Mouse (Mus musculus) ZHBTc4 (cell line): ENCODE results near the gene Sgsm2.

Experiments
- DNase-seq: peaks from one replicate; pipeline ENCODE4 v3.0.0-alpha.2; 2011; ENCODE audit warnings: low read depth, low spot score

The Sgsm2 gene

DNA sequence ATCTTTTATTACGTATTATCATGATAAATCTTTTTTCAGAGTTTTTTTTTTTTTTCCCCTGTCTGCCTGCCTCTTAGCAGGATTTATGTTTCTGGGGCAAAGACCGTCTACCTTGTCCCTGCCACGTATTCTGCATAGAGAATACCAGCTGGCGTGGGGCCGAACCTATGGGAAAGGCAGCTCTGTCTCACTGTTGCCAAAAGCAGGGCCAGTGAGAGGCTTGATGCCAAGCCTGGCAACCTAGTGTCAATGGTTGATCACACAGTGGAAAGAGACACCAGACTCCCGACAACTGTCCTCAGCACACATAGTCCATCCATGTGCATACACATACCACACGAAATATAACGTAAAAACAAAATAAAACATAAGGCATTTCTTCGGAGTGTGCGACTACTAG, 13.8 kb downstream of the Sgsm2 start:
- no peak for DNase-seq

DNA sequence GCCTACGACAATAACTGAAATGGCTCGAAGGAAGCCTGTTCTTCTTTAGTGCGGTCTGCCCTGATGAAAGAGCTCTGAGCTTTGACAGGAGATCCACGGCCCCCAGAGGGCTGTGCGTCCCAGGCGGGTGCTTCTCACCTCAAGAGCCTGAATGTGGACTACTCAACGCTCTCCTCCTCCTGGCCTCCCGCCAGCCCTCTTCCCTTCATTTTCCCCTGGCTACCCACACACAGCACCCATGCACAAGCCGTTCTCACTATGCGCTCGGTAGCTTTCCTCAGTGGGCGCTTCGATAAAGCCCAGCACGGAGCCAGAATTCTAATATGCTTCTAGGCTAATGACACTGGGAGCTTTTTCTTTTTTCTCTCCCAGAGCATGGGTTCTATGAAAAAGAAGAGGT, 14.9 kb downstream of the Sgsm2 start:
- no peak for DNase-seq

GRCm38 (mm10) chr11:74880999-74881398, 15.9 kb downstream of the Sgsm2 start:
- no peak for DNase-seq

- peak; percentile 94 for DNase-seq
Measured at GRCm38 (mm10) chr11:74876801-74877200, 20.1 kb downstream of the Sgsm2 start.

DNA sequence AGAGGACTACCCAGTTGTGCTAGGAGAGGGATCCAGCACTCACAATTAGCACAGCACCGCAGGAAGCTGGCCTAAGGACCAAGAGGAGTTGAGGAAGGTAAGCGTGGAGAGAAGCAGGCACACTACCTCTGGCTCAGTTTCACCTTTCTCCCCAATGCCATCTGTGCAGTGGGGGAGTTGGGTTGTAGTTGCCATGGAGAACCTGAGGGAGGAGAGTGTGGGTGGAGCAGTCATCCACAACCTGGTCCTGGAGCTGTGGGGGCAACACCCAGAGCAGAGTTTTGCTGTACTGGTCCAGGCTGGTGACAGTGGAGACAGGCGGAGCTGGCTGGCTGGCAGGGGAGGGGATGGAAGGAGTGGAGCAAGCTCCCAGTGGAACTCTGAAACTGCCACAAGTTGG, 22.2 kb downstream of the Sgsm2 start:
- DNase-seq, result no peak

GRCm38 (mm10) chr11:74870991-74871622, 25.8 kb downstream of the Sgsm2 start:
- DNase-seq, result no peak

GRCm38 (mm10) chr11:74870544-74870943, 26.3 kb downstream of the Sgsm2 start:
- DNase-seq, result no peak

DNA sequence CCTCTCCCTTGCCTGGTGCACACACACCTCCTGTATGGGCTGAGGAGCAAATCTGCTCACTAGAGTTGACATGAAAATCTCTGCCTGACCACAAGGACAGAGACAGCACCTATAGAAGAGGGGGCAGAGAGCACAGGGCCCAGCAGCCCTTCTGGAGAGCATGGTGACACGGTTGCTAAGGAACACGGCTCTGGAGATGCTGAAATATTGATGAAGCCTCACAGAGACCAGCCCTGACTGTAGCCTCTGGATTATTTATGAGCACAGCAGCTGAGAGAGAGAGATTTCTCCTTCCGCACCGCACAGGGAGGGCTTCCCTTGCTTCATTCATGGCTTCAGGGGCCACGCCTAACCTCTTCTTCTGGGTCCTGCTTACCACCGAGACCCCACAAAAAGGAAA, 27.3 kb downstream of the Sgsm2 start:
- no peak for DNase-seq

- no peak for DNase-seq
Measured at GRCm38 (mm10) chr11:74868046-74868760, 28.7 kb downstream of the Sgsm2 start.

- no peak for DNase-seq
Measured at GRCm38 (mm10) chr11:74867181-74867580, 29.7 kb downstream of the Sgsm2 start.

DNA sequence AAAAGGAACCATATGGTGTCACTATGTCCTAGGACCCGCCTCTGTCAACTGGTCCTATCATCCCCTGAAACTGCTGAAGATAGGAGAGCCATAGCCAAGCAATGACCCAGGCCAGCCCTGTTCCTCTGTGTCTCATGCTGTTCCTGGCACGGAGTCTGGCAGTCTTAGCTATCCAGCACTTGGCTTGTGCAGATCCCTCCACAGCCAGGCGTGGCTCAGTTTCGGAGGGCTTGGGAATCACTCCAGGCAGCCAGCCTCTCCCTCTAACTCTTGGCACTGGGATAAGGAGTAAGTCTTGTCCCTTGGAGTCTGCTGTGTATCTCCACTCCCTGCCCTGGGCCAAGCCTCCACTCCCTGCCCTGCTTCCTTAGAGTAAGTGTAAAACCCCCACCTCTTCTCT, 30.2 kb downstream of the Sgsm2 start:
- DNase-seq, result no peak

- no peak for DNase-seq
Measured at GRCm38 (mm10) chr11:74865252-74865651, 31.6 kb downstream of the Sgsm2 start.

- no peak for DNase-seq
Measured at GRCm38 (mm10) chr11:74864421-74864820, 32.4 kb downstream of the Sgsm2 start.

- DNase-seq, result no peak
Measured at GRCm38 (mm10) chr11:74863471-74863870, 33.4 kb downstream of the Sgsm2 start.

DNA sequence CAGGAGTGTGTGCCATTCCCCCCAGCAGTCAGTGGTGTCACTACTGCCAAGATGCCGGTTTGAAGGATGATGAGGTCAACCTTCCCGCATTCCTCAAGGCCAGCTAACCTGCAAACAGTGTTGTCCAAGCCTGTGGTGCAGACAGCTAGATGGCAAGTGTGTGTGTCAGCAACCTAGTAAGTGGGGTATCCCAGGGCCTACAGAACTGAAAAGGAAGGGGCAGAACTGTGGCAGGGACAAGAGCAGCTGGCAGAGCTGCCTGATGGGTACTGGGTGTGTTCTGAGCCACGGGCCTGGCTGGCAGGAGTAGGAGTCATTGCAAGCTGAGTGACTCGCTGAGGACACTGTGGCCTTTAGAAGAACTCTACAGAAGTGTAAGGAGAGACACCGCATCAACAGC, 34.7 kb downstream of the Sgsm2 start:
- DNase-seq, result no peak

DNA sequence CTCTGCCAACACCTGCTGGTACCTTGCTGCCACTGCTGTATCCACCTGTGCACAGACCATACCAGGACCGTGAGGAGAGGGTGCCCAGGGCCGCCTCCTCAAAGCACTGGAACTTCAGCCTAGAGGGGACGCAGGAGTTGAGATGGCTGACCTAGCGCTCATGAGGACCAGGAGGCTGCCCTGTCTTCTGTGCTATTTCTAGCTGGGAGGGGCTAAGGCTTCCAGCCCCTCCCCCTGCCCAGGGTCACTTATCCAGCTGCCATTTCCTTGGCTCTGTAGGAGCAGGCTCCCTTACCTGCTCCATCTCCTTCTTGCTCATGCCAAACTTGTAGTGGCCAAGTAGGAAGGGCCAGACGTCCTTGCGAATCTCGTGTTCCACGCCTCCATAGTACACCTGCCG, 39.1 kb downstream of the Sgsm2 start:
- DNase-seq, result peak; percentile 52

DNA sequence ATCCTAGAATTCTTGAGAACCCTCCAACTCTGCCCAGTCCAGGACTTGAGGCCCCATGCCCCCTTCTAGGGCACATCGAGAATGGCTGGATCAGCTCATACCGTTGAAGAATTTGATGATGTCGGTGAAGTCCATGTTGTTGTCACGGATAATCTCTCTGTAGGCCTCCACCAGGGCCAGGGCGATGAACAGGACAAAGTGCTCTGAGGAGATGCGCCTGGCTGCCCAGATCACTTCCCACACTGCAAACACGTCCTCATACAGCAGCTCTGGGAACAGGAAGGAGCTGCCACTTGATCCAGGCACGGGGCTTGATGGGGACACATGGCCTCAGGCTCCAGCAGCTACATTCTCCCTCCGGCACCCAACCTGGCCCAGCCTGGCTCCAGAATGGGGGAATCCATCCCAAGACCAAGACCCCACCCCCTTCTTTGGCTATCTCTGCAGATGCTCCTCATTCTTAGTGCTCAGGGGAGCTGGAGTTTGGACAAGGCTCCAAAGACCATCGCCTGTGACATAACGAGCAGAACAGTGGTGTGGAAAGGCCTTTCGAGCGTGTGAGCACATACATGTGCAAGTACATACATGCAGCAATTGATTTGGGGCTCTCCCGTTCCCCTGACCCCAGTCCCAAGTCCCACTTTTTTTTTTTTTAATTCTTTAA, 45.7 kb downstream of the Sgsm2 start:
- DNase-seq, result no peak

DNA sequence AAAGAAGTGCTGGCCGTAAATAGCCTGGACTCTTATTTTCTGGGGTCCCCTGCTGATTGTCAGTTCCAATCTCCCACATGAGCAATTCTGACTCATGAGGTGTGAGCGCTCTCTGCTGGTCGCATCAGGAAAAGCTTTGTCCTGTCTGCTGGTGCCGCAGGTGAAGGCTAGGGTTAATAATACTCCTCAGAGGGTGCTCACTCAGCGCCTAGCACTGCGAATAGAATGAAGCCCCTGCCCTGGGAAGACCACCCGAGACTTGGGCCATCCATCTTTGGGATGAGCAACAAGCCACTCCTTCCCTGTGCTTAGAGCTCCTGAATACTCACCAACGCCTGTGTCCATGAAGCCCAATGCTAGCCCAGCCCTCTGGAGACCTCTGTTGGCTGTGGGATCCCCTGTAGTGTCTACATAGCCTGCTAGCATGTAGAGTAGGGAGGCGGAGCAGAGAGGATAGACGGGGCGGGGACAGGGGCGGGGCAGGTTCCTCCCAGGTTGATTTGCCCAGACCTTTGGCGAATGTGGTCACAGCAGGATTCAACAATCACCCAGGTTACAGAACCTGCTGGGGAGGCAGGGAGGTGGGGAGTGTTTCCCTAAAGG, 48.8 kb downstream of the Sgsm2 start:
- DNase-seq, result peak; percentile 94

DNA sequence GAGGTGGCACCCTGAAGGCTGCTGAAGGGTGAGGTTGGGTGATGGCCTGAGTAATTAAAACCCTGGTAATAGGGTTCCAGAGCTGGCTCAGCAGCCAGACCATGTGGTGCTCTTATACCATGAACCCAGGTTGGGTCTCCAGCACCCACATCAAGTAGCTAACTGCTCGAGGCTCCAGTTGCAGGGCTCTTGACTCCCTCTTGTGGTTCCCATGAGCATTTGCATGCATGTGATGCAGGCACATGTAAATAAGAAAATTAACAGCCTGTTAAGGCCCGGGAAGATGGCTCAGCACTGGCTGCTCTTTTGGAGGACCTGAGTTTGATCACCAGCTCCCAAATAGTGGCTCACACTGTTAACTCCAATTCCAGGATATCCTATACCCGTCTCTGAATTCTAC, 51.1 kb downstream of the Sgsm2 start:
- peak; percentile 75 for DNase-seq

- DNase-seq, result no peak
Measured at GRCm38 (mm10) chr11:74843761-74844160, 53.1 kb downstream of the Sgsm2 start.

DNA sequence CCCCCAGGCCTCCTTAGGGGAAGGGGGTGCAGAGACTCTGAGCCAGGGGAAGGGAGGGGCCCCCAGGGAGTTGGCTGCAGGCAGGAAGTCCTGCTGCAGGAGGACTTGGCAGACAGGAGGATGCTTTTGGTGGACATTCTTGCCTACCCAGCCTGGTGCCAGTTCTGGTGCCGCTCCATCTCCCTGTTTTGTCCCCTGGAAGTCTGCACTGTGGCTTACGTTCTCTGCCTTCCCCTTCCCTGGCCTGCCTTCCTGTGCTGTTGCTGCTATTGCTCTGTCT, 53.5 kb downstream of the Sgsm2 start:
- DNase-seq, result no peak

DNA sequence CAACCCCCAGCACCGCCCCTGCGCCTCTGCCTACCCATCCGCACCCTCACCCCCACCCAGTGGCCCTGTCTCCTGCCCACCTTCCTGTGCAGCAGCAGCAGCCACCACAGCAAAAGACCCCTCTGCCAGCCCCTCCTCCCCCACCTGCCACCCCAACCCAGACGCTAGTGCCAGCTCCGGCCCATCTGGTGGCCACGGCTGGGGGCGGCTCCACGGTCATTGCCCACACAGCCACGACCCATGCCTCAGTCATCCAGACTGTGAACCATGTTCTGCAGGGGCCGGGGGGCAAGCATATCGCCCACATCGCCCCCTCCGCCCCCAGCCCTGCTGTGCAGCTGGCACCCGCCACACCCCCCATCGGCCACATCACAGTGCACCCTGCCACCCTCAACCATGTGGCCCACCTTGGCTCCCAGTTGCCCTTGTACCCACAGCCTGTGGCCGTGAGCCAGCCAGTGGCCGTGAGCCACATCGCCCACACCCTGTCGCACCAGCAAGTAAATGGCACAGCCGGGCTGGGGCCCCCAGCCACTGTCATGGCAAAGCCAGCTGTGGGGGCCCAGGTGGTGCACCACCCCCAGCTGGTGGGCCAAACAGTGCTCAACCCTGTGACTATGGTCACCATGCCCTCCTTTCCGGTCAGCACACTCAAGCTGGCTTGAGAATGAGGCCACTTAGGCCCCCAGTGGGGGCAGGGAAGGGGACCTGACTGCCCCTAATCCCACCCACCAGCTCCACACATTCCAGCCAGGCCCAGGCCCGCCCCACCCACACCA, 54.0 kb downstream of the Sgsm2 start:
- DNase-seq, result no peak
